Mouse (Mus musculus): ENCODE measurements around the gene Lrrc75a. TPM values are rescaled to one million over a fixed set of nuclear protein-coding genes. Genes with fewer than 3 reads are reported as not detected.

Lrrc75a gene
- polyA plus RNA-seq, 1 experiment from 2014 or later, result 8.4 TPM

DNA sequence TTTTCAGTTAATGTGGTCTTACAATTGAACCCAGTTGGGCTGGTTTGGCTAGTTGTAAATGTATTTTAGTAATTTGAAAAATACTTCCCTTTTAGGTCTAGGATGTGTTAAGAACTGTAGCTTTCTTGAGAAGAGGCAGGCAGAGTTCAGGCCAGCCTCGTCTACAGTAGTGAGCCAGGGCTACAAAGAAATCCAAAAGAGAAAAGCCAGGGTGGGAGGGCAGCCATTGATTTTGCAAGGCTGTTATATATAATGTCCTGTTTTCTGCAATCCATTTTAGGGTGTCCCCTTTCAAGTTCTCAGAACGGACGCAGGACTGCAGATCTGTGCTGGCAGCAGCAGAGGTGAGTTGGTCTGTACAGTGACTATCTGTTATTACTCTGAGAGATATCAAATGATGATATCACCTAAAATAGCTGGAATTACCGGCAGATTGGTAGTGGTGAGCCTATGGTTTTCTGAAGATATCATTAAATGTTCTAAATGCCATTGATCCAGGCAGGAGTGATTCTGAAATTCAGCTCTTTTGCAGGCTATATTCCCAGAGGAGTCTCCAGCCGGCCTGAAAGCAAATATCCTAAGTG is 44.1 kb downstream of the Lrrc75a start:
- Histone ChIP-seq H3K27me3 (replicated peaks; ENCODE audit: control insufficient read depth, insufficient read depth, low read length) (no peaks in the 10 kb centered on the region), H3K27ac (ENCODE audit: low read depth, low read length) (peak overlapping the region; percentile 40; the same call in 1 of the 2 replicates)
- WGBS, result 10% methylated on average over 5 of the region's 5 CpGs

DNA sequence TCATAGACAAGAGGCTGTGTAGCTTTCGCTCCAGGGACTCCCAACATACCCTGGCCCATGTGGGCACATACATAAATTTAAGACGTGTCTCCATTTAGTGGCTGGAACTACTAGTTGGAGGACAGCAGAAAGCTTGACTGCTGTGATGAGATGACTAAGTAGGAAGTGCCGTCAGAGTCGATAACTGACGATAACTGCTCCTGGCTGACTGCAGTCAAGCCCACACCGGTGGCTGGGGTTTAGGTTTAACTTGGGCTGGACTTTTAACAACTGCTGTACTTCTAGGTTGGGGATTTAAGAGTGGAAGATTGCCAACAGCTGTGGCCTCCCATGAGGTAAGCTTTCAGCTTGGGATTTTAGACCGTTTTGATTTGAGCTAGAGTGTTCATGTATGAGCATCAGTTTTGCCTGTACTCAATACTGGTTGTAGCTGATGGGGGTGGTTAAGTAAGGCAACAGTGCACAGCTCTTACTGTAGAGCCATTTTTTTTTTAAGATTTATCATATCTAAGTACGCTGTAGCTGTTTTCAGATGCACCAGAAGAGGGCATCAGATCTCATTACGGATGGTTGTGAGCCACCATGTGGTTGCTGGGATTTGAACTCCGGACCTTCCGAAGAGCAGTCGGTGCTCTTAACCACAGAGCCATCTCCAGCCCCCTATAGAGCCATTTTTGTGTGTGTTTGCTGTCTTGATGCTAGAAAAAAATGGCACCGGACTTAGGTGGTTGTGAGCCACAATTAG is 44.8 kb downstream of the Lrrc75a start:
- peaks cover 23% of the 10 kb centered on the region for H3K36me3 ChIP-seq (ENCODE audit: control insufficient read depth, insufficient read depth, low read length)
- H3K9me3 ChIP-seq (ENCODE audit: control insufficient read depth, low read length), result no peaks in the 10 kb centered on the region
- peak overlapping the region; percentile 56 for H3K4me2 ChIP-seq (ENCODE audit: low read length)
- H3K4me3 ChIP-seq (ENCODE audit: low read length), result peak overlapping the region; percentile 81
- peak overlapping the region; percentile 92 for H3K9ac ChIP-seq (ENCODE audit: low read depth, low read length)
- WGBS, result 2% methylated on average over 13 of the region's 13 CpGs
- H3K27me3 ChIP-seq (replicated peaks; ENCODE audit: control insufficient read depth, insufficient read depth, low read length), result no peaks in the 10 kb centered on the region
- no peak for ATAC-seq
- peaks cover 24% of the 10 kb centered on the region for H3K4me1 ChIP-seq (ENCODE audit: control insufficient read depth, insufficient read depth, low read depth, low read length)
- peak overlapping the region; percentile 95 for H3K27ac ChIP-seq (ENCODE audit: low read depth, low read length)

More for the DNA sequence above, 44.1 kb downstream of the Lrrc75a start:
- H3K4me2 ChIP-seq (ENCODE audit: low read length), result peak overlapping the region; percentile 56
- H3K36me3 ChIP-seq (ENCODE audit: control insufficient read depth, insufficient read depth, low read length), result peaks cover 23% of the 10 kb centered on the region
- ATAC-seq, result no peak
- peak overlapping the region; percentile 53 for H3K9ac ChIP-seq (ENCODE audit: low read depth, low read length)
- no peaks in the 10 kb centered on the region for H3K9me3 ChIP-seq (ENCODE audit: control insufficient read depth, low read length)
- H3K4me3 ChIP-seq (ENCODE audit: low read length), result peak overlapping the region; percentile 81
- peaks cover 24% of the 10 kb centered on the region for H3K4me1 ChIP-seq (ENCODE audit: control insufficient read depth, insufficient read depth, low read depth, low read length)

DNA sequence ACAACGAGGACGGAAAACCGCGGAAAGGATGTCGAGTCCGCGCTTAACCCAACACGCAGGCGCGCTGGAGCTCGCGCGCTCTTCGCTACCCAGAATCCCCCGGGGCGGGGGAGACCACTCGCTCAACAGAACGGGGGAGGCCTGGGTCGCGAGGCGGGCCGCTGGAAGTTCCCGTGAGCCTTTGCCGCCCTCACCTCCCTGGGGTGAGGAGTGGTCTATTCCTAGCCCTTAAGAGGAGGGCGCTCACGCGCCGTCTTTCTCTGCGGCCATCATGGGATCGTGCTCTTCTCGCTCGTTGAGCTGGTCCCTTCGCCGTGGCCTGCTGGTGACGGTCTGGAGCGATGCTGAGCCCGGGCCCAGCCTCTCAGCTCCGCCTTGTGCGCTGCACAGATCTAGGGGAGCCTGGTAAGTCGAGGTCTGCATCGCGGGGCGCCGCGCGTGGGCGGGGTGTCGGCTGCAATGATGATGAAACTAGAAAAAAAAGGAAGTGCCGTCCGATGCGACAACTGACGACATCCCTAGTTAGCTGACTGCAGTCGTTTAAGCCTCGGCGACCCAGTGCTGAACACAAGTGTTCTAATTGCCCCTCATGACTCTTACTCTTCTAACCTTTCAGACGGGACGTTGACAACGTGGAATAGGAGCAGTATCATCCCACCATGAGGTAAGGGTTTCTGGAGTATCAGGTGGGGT is 45.6 kb downstream of the Lrrc75a start:
- WGBS, result under 1% methylated on average over 57 of the region's 58 CpGs
- Histone ChIP-seq H3K27me3 (replicated peaks; ENCODE audit: control insufficient read depth, insufficient read depth, low read length) (no peaks in the 10 kb centered on the region), H3K9ac (ENCODE audit: low read depth, low read length) (peak overlapping the region; percentile 92), H3K4me2 (ENCODE audit: low read length) (peak overlapping the region; percentile 68), H3K4me1 (ENCODE audit: control insufficient read depth, insufficient read depth, low read depth, low read length) (peaks cover 24% of the 10 kb centered on the region), H3K27ac (ENCODE audit: low read depth, low read length) (peak overlapping the region; percentile 95), H3K9me3 (ENCODE audit: control insufficient read depth, low read length) (no peaks in the 10 kb centered on the region), H3K4me3 (ENCODE audit: low read length) (peak overlapping the region; percentile 81), H3K36me3 (ENCODE audit: control insufficient read depth, insufficient read depth, low read length) (peaks cover 23% of the 10 kb centered on the region)
- ATAC-seq, result peak; percentile 95

DNA sequence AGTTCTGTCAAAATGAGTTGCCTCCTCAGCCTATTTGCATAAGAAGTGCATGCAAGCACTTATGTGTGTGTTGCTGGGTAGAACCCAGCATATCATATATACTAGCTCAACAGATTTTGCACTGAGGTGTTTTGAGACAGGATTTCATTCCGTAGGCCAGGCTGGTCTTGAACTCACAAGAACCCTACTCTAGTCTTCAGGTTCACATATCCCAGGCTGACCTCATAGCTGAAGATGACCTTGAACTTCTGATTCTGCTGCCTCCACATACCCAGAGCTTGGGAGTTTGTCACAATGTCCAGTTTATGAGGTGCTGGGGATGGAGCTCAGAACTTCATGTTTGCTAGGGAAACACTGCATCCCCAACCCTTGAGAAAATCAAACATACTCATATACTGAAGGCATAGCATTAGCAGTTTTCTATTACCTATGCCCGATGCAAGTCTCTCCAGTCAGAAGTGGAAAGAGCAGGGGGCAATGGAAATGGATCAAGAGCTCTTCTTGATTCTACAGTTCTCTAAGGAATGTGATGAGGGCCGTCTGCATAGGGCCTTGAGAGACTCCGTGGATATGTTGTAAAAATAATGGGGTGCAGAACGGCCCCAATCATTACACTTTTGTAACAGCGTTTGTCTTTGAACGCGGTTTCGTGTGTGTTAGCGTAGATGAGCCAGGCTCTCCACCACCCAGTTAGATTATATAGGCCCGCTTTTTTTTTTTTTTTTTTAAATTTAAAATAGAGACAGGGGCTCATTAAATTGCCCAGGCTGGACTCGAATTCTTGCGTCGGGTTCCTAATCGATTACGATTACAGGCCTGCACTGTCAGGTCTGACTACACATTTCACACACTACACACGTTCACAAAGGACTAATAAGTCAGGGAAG is 46.3 kb downstream of the Lrrc75a start:
- 10% methylated on average over 17 of the region's 17 CpGs for WGBS
- Histone ChIP-seq H3K4me2 (ENCODE audit: low read length) (peak overlapping the region; percentile 68), H3K27ac (ENCODE audit: low read depth, low read length) (peak overlapping the region; percentile 86), H3K9ac (ENCODE audit: low read depth, low read length) (peak overlapping the region; percentile 67), H3K4me1 (ENCODE audit: control insufficient read depth, insufficient read depth, low read depth, low read length) (peaks cover 24% of the 10 kb centered on the region), H3K4me3 (ENCODE audit: low read length) (peak overlapping the region; percentile 81), H3K36me3 (ENCODE audit: control insufficient read depth, insufficient read depth, low read length) (peaks cover 23% of the 10 kb centered on the region), H3K9me3 (ENCODE audit: control insufficient read depth, low read length) (no peaks in the 10 kb centered on the region), H3K27me3 (replicated peaks; ENCODE audit: control insufficient read depth, insufficient read depth, low read length) (no peaks in the 10 kb centered on the region)
- no peak; the same call in 1 of the 2 replicates for ATAC-seq

DNA sequence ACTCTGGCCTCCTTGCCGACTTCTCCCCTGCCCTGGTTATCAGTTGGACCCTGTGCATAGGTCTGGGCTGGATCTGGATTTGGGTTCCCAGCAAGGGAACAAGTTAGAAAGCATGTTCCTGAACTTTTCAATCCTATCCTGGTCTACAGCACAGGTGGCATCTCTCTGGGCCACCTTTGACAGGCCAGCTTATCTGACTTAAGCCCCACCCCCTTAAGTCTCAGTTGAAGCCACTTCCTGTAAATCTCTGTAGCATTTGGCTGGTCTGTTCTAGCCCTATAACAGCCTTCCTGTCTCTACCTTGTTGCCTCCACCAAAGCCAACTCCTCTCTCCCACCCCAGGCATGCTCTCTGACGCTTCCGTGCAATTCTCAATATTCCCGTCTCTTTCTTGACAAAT is 49.8 kb downstream of the Lrrc75a start:
- Histone ChIP-seq H3K4me3 (ENCODE audit: low read length) (no peak overlapping the region), H3K9ac (ENCODE audit: low read depth, low read length) (no peak overlapping the region), H3K27ac (ENCODE audit: low read depth, low read length) (no peak overlapping the region), H3K27me3 (replicated peaks; ENCODE audit: control insufficient read depth, insufficient read depth, low read length) (no peaks in the 10 kb centered on the region), H3K4me1 (ENCODE audit: control insufficient read depth, insufficient read depth, low read depth, low read length) (no peaks in the 10 kb centered on the region; the same call in 1 of the 2 replicates), H3K4me2 (ENCODE audit: low read length) (no peak overlapping the region), H3K9me3 (ENCODE audit: control insufficient read depth, low read length) (no peaks in the 10 kb centered on the region), H3K36me3 (ENCODE audit: control insufficient read depth, insufficient read depth, low read length) (peaks cover 9% of the 10 kb centered on the region)
- WGBS, result 82% methylated on average over 4 of the region's 4 CpGs
- no peak for ATAC-seq

DNA sequence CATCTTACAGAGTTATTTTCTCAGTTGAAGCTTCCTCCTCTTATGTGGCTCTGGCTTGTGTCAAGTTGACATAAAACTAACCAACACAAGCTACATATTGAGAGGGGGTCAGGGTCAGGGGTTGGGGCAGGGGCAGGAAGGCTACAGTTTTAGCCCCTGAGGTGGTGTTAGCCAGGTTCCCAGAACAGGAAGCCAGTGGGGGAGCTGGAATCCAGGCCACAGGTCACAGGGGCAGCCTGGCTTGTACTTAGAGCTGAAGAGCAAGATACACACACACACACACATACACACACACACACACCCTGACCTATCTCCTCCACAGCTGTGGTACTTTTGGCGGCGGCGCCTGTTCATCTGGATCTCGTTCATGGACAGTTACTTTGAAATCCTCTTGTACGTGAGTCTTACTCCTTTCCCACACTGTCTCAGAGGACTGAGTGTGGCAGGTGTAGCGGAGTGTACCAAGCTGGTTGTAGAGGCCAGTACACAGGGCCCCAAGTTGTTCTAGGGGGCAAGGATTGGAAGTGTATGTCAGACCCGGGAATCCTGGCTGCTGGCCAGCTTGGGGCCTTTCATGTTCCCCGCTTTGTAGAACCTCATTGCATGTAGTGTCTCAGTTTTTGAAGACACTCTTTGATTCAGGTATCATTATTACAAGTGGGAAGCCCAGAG is 56.3 kb downstream of the Lrrc75a start:
- H3K9me3 ChIP-seq (ENCODE audit: control insufficient read depth, low read length), result no peaks in the 10 kb centered on the region
- no peak overlapping the region for H3K4me3 ChIP-seq (ENCODE audit: low read length)
- H3K27me3 ChIP-seq (replicated peaks; ENCODE audit: control insufficient read depth, insufficient read depth, low read length), result no peaks in the 10 kb centered on the region
- no peak for ATAC-seq
- H3K4me2 ChIP-seq (ENCODE audit: low read length), result no peak overlapping the region
- 85% methylated on average over 8 of the region's 8 CpGs for WGBS
- H3K4me1 ChIP-seq (ENCODE audit: control insufficient read depth, insufficient read depth, low read depth, low read length), result no peaks in the 10 kb centered on the region
- no peak overlapping the region for H3K27ac ChIP-seq (ENCODE audit: low read depth, low read length)
- no peak overlapping the region for H3K9ac ChIP-seq (ENCODE audit: low read depth, low read length)
- peaks cover 19% of the 10 kb centered on the region for H3K36me3 ChIP-seq (ENCODE audit: control insufficient read depth, insufficient read depth, low read length)

DNA sequence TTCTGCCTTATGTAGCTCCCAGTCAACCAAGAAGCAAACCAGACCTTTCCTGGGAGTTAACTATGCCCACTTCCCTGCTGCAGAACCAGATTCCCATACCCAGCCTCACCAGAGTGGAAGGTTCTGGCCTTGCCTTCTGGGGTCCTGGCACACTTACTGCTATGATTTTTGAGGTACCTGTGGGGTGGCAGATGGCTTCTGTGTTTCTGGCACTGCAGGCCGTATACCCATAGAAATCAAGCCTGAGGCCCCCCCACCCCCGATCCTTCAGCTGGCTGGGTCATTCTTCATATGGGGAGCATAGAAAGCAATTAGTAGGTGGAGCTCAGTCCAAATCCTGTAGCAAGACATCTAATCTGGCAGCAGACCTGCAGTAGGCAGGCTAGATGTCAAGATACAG is 57.3 kb downstream of the Lrrc75a start:
- no peak overlapping the region for H3K4me3 ChIP-seq (ENCODE audit: low read length)
- H3K4me2 ChIP-seq (ENCODE audit: low read length), result no peak overlapping the region
- H3K27ac ChIP-seq (ENCODE audit: low read depth, low read length), result no peak overlapping the region
- no peak for ATAC-seq
- H3K27me3 ChIP-seq (replicated peaks; ENCODE audit: control insufficient read depth, insufficient read depth, low read length), result no peaks in the 10 kb centered on the region
- H3K9me3 ChIP-seq (ENCODE audit: control insufficient read depth, low read length), result no peaks in the 10 kb centered on the region
- H3K9ac ChIP-seq (ENCODE audit: low read depth, low read length), result no peak overlapping the region
- H3K36me3 ChIP-seq (ENCODE audit: control insufficient read depth, insufficient read depth, low read length), result peaks cover 19% of the 10 kb centered on the region
- H3K4me1 ChIP-seq (ENCODE audit: control insufficient read depth, insufficient read depth, low read depth, low read length), result no peaks in the 10 kb centered on the region
- WGBS, result 93% methylated on average over 2 of the region's 2 CpGs

DNA sequence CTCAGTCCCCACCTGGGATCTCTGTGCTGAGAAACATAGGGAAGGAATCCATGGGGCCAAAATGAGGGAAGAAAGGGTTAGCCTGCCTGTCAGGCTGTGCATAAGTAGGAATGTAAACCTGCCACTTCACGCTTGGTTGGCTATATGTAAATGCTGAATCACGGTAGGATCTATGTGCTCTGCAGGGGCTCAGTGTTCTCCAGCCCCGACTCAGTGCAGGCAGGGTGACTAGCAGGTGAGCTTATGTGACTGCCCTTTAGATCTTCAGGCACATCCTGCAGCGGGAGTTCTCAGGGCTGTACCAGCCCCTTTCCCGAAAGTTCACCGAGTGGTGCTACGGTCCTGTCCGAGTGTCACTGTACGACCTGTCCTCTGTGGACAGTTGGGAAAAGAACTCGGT is 58.9 kb downstream of the Lrrc75a start:
- 77% methylated on average over 10 of the region's 10 CpGs for WGBS
- Histone ChIP-seq H3K36me3 (ENCODE audit: control insufficient read depth, insufficient read depth, low read length) (peaks cover 19% of the 10 kb centered on the region), H3K4me1 (ENCODE audit: control insufficient read depth, insufficient read depth, low read depth, low read length) (no peaks in the 10 kb centered on the region), H3K27ac (ENCODE audit: low read depth, low read length) (no peak overlapping the region), H3K9me3 (ENCODE audit: control insufficient read depth, low read length) (no peaks in the 10 kb centered on the region), H3K9ac (ENCODE audit: low read depth, low read length) (no peak overlapping the region), H3K4me2 (ENCODE audit: low read length) (no peak overlapping the region), H3K4me3 (ENCODE audit: low read length) (no peak overlapping the region), H3K27me3 (replicated peaks; ENCODE audit: control insufficient read depth, insufficient read depth, low read length) (no peaks in the 10 kb centered on the region)
- no peak for ATAC-seq

Measured in hindbrain, embryonic 16.5 days (tissue).